Mouse (Mus musculus): Measurements from ENCODE around the gene Klrc2. TPM values are rescaled to one million over a fixed set of nuclear protein-coding genes. Genes with fewer than 3 reads are reported as not detected.

Gene Klrc2
- polyA plus RNA-seq, 1 experiment from 2014 or later = not detected

Small RNA genes within 50 kb of the gene (microRNA-seq; reads per million reads assigned to microRNA genes)
- gene Mir680-1 = not detected

Other genes starting within 250 kb of the Klrc2 start
- 5.7 and 6.3 TPM in 2 replicates for gene Clec1a, start 208.7 kb downstream of the Klrc2 start, polyA plus RNA-seq (2015; fragmentation: Nextera tagmentation; extraction: Ambion mirVana)
- gene Olr1, start 153.5 kb downstream of the Klrc2 start, polyA plus RNA-seq (2015; fragmentation: Nextera tagmentation; extraction: Ambion mirVana) = 0.30 and 0.79 TPM in 2 replicates
- not detected in 2 replicates for gene Tmem52b, start 148.1 kb downstream of the Klrc2 start, polyA plus RNA-seq (2015; fragmentation: Nextera tagmentation; extraction: Ambion mirVana)
- 41.6 and 44.6 TPM in 2 replicates for gene Gabarapl1, start 127.5 kb downstream of the Klrc2 start, polyA plus RNA-seq (2015; fragmentation: Nextera tagmentation; extraction: Ambion mirVana)
- not detected in 2 replicates for gene Klre1, start 82.8 kb downstream of the Klrc2 start, polyA plus RNA-seq (2015; fragmentation: Nextera tagmentation; extraction: Ambion mirVana)
- 0.60 and 1.1 TPM in 2 replicates for gene Klrd1, start 68.9 kb downstream of the Klrc2 start, polyA plus RNA-seq (2015; fragmentation: Nextera tagmentation; extraction: Ambion mirVana)
- 0.18 and 0.47 TPM in 2 replicates for gene Klrk1, start 36.8 kb downstream of the Klrc2 start, polyA plus RNA-seq (2015; fragmentation: Nextera tagmentation; extraction: Ambion mirVana)
- not detected in 2 replicates for gene Klrc3, start 17.4 kb downstream of the Klrc2 start, polyA plus RNA-seq (2015; fragmentation: Nextera tagmentation; extraction: Ambion mirVana)
- 0.20 and 0.37 TPM in 2 replicates for gene Klrc1, start 18.3 kb upstream of the Klrc2 start, polyA plus RNA-seq (2015; fragmentation: Nextera tagmentation; extraction: Ambion mirVana)
- gene Klri1, start 56.4 kb upstream of the Klrc2 start, polyA plus RNA-seq (2015; fragmentation: Nextera tagmentation; extraction: Ambion mirVana) = 0.16 TPM in 1 of 2 replicates, not detected in the other
- 0.05 TPM in 1 of 2 replicates, not detected in the other for gene Klri2, start 79.8 kb upstream of the Klrc2 start, polyA plus RNA-seq (2015; fragmentation: Nextera tagmentation; extraction: Ambion mirVana)
- not detected in 2 replicates for gene Gm156, start 123.6 kb upstream of the Klrc2 start, polyA plus RNA-seq (2015; fragmentation: Nextera tagmentation; extraction: Ambion mirVana)
- not detected in 2 replicates for gene Gm17631, start 202.0 kb upstream of the Klrc2 start, polyA plus RNA-seq (2015; fragmentation: Nextera tagmentation; extraction: Ambion mirVana)
- not detected in 2 replicates for gene Klra17, start 216.0 kb upstream of the Klrc2 start, polyA plus RNA-seq (2015; fragmentation: Nextera tagmentation; extraction: Ambion mirVana)

Measured in heart, embryonic 15.5 days (tissue).